Mouse (Mus musculus) forebrain, postnatal 0 days (tissue): ENCODE results near the gene Gm21974. TPM values are rescaled to one million over a fixed set of nuclear protein-coding genes. Genes with fewer than 3 reads are reported as not detected.

Source experiments
- ATAC-seq: fragments of 200-750 bp; cut with Nextera tagmentation; 2 replicates; pipeline ENCODE4 v1.8.0; 2017; ENCODE audit warnings: mild to moderate bottlenecking, moderate library complexity
- DNase-seq: peaks from one replicate; pipeline ENCODE4 v3.0.0-alpha.2; 2015
- H3K27ac ChIP-seq: fragments of 300-500 bp; sonication (generic); 2 replicates; pipeline ENCODE4 v1.5.1; 2014; ENCODE audit warnings: low read depth, mild to moderate bottlenecking, antibody characterized with exemption, low read length, moderate library complexity, mixed read lengths
- H3K27me3 ChIP-seq: fragments of 300-500 bp; sonication (generic); 2 replicates; pipeline ENCODE4 v1.6.1; 2014; ENCODE audit warnings: mild to moderate bottlenecking, low read length, mixed read lengths; ENCODE audit not compliant: insufficient read depth
- H3K36me3 ChIP-seq: fragments of 300-500 bp; sonication (generic); 2 replicates; pipeline ENCODE4 v1.6.1; 2014; ENCODE audit warnings: mild to moderate bottlenecking, moderate library complexity; ENCODE audit not compliant: insufficient read depth
- H3K4me1 ChIP-seq: fragments of 300-500 bp; sonication (generic); 2 replicates; pipeline ENCODE4 v1.6.1; 2014; ENCODE audit warnings: antibody characterized with exemption; ENCODE audit not compliant: insufficient read depth
- H3K4me2 ChIP-seq: fragments of 300-500 bp; sonication (generic); 2 replicates; pipeline ENCODE4 v1.6.1; 2014; ENCODE audit warnings: low read depth, mild to moderate bottlenecking, moderate library complexity
- H3K4me3 ChIP-seq: fragments of 300-500 bp; sonication (generic); 2 replicates; pipeline ENCODE4 v1.5.1; 2014; ENCODE audit warnings: low read depth, low read length, mixed read lengths
- H3K9ac ChIP-seq: fragments of 300-500 bp; sonication (generic); 2 replicates; pipeline ENCODE4 v1.6.1; 2014; ENCODE audit warnings: mild to moderate bottlenecking
- H3K9me3 ChIP-seq: fragments of 300-500 bp; sonication (generic); 2 replicates; pipeline ENCODE4 v1.6.1; 2016; ENCODE audit warnings: low read length
- CTCF ChIP-seq: sonication (generic); IDR thresholded peaks from 2 replicates; pipeline ENCODE4 v1.5.1; 2016; ENCODE audit warnings: antibody characterized with exemption, control low read depth, low read depth
- WGBS: fragments of 180-500 bp; shearing (Covaris S2); extraction: QIAGEN DNeasy Blood & Tissue Kit; methylation state at CpG from one replicate; pipeline ENCODE4 v1.1.7; 2014; 5-methylcytosine and 5-hydroxymethylcytosine counted together
- polyA plus RNA-seq: library from polyadenylated mRNA; unstranded; fragments of >200 nt; fragmentation: Nextera tagmentation; extraction: Ambion mirVana; gene quantifications from 2 replicates; pipeline ENCODE4 v1.2.1, GENCODE M21; 2015
- total RNA-seq: library from RNA; depleted of rRNA; stranded (reverse); fragments of >200 nt; gene quantifications from 2 replicates; pipeline ENCODE4 v1.2.3, GENCODE M21; 2014

Gm21974 gene
- total and polyA plus RNA-seq, 2 experiments from 2014 or later: not detected

DNA sequence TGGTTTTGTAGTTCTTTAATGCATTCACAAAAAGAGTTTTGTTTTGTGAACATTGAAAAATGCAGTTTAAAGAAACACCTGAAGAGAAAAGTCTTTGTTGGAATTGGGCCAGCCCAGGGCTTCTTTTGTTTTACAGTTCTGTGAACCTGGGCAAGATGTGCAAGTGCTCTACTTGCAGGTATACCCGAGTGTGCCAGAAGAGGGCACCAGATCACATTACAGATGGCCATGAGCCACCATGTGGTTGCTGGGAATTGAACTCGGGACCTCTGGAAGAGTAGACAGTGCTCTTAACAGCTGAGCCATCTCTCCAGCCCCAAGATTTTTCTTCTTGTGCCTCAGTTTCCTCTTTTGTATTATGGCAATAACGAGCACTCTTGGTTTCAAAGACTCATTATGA lies 22.9 kb upstream of the Gm21974 start:
- peaks cover 3% of the 10 kb centered on the region; the same call in 1 of the 2 replicates for H3K4me1 ChIP-seq
- H3K4me3 ChIP-seq: no peak overlapping the region
- no peak overlapping the region for H3K27ac ChIP-seq
- H3K36me3 ChIP-seq: peaks cover 35% of the 10 kb centered on the region
- H3K9ac ChIP-seq: no peak overlapping the region
- H3K9me3 ChIP-seq: no peaks in the 10 kb centered on the region
- peak; percentile 48 for TF ChIP-seq CTCF
- ATAC-seq (no peak), DNase-seq (no peak)
- H3K27me3 ChIP-seq: no peaks in the 10 kb centered on the region
- WGBS: 60% methylated on average over 3 of the region's 3 CpGs
- H3K4me2 ChIP-seq: no peak overlapping the region

DNA sequence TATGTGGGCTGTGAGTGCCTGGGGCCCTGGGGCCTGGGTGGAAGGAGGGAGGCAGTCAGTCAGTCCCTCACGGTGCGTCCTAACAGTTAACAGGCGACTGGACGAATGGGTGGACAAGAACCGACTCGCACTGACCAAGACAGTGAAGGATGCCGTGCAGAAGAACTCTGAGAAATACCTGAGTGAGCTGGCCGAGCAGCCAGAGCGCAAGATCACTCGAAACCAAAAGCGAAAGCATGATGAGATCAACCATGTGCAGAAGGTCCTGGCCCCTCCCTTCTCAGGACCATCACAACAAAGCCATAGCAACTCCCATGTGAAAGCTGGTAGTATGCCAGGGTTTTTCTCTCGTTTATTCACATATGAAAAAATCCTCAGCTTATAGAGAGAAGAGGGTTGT lies 20.0 kb upstream of the Gm21974 start:
- H3K4me1 ChIP-seq: peaks cover 12% of the 10 kb centered on the region; the same call in 1 of the 2 replicates
- no peak for TF ChIP-seq CTCF

DNA sequence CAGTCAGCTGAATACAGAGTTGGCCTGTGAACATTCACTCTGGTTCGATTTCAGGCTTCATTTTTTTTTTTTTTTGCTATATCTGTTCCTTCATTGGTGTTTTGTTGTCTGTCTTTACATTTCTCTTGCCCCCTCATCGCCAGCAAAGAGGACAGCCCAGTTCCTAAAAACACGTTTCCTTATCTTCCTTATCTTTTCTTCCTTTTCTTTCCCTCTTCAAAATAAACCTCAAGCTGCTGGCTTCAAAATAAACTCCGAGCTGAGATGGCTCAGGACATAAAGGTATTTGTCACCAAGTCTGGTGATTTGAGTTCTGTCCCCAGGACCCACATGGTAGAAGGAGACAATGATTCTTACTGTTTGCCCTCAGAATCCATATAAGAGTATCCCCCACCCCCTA lies 17.7 kb upstream of the Gm21974 start:
- Histone ChIP-seq H3K4me1 (peaks cover 12% of the 10 kb centered on the region; the same call in 1 of the 2 replicates), H3K27me3 (no peaks in the 10 kb centered on the region), H3K9me3 (no peaks in the 10 kb centered on the region), H3K9ac (peak overlapping the region; percentile 74), H3K4me2 (peak overlapping the region; percentile 80), H3K36me3 (peaks cover 30% of the 10 kb centered on the region), H3K27ac (peak overlapping the region; percentile 80; the same call in 1 of the 2 replicates), H3K4me3 (peak overlapping the region; percentile 92)
- no peak for DNase-seq
- 28% methylated on average over 4 of the region's 4 CpGs for WGBS
- no peak for TF ChIP-seq CTCF
- ATAC-seq: no peak

More for the DNA sequence above, 20.0 kb upstream of the Gm21974 start:
- Histone ChIP-seq H3K9ac (no peak overlapping the region), H3K4me3 (no peak overlapping the region), H3K27me3 (no peaks in the 10 kb centered on the region), H3K27ac (no peak overlapping the region), H3K36me3 (peaks cover 26% of the 10 kb centered on the region), H3K4me2 (no peak overlapping the region), H3K9me3 (no peaks in the 10 kb centered on the region)
- DNase-seq (no peak), ATAC-seq (no peak)
- WGBS: 91% methylated on average over 12 of the region's 12 CpGs

DNA sequence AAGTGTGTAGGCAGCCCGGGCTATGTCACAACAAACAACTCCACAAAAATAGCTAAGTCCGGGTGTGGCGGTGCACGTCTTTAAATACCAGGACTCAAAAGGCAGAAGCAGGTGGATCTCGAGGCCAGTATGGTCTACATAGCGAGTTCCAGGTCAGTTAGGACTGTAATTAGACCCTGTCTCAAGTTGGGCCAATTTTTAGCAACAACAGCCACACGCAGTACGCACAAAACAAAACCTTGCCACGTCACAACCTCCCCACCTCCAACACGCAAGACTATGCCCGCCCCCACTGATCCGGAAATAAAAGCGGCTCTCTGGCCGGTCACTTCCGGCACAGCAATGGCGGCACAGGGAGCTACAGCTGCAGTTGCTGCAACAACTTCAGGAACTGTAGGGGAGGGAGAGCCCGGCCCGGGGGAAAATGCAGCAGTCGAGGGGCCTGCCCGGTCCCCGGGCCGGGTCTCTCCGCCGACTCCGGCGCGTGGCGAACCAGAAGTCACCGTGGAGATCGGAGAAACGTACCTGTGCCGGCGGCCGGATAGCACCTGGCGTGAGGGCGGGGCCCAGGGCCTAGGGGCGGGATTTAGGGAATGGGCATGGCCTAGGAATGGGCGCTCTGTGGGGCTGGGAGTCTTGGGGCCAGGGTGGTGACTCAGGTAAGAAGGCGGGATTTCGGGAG lies 17.1 kb upstream of the Gm21974 start, which contains the start of gene Kat8:
Gene Kat8 (plus strand): TSS at position 327 of the 682 bp plus-strand sequence.
- Histone ChIP-seq H3K9me3 (no peaks in the 10 kb centered on the region), H3K27ac (peak within 1 kb of the TSS; percentile 80), H3K4me1 (peaks cover 12% of the 10 kb centered on the region; the same call in 1 of the 2 replicates), H3K27me3 (no peaks in the 10 kb centered on the region), H3K9ac (peak within 1 kb of the TSS; percentile 74), H3K4me3 (peak within 1 kb of the TSS; percentile 92), H3K36me3 (peaks cover 33% of the 10 kb centered on the region), H3K4me2 (peak within 1 kb of the TSS; percentile 80)
- WGBS: 2% methylated on average over 40 of the region's 40 CpGs
- DNase-seq (peak; percentile 93), ATAC-seq (peak; percentile 99)
- no peak for TF ChIP-seq CTCF

DNA sequence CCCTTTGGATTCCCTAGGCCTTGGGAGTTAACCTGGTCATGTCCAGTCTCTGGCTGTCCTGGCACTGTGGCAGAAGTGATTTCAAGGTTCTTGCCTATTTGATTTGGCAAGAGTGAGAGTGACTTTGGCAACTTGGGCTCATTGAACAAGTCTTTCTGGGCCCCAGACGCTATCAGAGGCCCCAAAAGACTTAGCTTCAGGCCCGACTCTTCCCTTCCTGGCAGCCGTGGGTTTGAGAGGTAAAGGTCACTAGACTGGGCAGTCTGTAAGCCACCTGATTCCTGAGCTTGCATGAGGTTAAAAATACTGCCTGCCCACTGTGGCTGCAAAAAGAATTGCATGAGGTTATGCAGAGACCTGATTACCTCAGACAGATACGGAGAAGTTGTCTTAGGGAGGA lies 13.4 kb upstream of the Gm21974 start:
- DNase-seq: no peak
- no peak for ATAC-seq
- Histone ChIP-seq H3K27ac (no peak overlapping the region), H3K9me3 (no peaks in the 10 kb centered on the region), H3K9ac (no peak overlapping the region), H3K27me3 (no peaks in the 10 kb centered on the region), H3K36me3 (peaks cover 36% of the 10 kb centered on the region), H3K4me1 (peaks cover 16% of the 10 kb centered on the region), H3K4me3 (no peak overlapping the region), H3K4me2 (no peak overlapping the region)
- 88% methylated on average over 4 of the region's 4 CpGs for WGBS
- TF ChIP-seq CTCF: no peak

DNA sequence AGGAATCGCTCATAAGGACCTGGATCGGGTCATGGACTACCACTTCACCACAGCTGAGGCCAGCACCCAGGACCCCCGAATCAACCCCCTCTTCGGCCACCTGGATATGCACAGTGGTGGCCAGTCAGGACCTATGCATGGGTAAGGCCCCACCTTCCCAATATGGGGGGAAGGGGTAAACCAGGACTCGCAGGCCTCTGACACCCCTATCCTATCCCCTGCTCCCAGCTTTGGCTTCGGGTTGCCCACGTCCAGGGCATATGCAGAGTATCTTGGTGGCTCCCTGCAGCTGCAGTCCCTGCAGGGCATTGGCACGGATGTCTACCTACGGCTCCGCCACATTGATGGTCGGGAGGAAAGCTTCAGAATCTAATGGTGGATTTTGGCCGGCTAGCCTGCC lies 12.7 kb upstream of the Gm21974 start:
- Histone ChIP-seq H3K36me3 (peaks cover 36% of the 10 kb centered on the region), H3K27me3 (no peaks in the 10 kb centered on the region), H3K27ac (no peak overlapping the region), H3K4me2 (no peak overlapping the region), H3K9ac (no peak overlapping the region), H3K4me3 (no peak overlapping the region), H3K9me3 (no peaks in the 10 kb centered on the region), H3K4me1 (peaks cover 10% of the 10 kb centered on the region)
- 95% methylated on average over 12 of the region's 12 CpGs for WGBS
- TF ChIP-seq CTCF: no peak
- DNase-seq (no peak), ATAC-seq (no peak)

DNA sequence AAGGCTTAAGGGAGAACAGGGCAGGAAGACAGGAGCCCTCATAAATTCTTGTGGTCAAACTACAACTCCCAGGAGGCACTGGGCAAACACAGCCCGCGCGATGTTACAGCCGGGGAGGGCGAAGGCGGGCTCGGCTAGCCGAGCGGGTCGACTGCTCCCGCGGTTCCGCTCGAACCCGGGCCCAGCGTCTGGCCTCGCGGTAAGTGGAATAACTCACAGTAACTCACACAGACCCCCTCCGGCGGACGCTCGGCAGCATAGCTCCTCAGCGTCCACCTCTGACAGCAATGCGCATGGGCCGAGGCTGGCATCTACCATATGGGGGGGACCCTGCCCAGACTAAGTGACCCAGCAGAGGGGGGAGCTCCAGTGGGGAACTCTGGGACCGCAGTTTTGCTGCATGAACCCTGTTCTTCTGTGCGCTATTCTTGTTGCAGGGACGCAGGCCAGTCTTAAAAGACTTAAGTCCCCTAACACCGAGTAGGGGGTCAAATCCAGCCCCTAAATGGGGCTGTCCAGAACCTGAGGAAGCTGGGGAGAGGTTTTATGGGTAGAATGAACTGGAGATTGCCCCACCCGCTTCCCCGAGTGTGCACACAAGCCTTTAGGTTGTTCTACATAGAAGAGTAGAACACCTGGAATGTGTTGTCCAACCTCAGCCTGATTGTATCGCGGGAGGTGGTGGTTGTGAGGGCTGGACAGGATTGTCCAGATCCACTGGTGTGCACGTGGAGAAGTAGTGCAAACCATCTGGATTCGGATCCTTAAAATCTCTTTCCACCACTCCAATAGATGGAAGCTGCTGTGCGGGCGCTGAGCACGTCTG lies 8.9 kb upstream of the Gm21974 start, which contains the start of gene Bckdk:
Gene Bckdk (plus strand): TSS at position 112 of the 826 bp plus-strand sequence.
- DNase-seq (peak; percentile 86), ATAC-seq (peak; percentile 97)
- no peaks in the 10 kb centered on the region for H3K9me3 ChIP-seq
- peak within 1 kb of the TSS; percentile 83 for H3K27ac ChIP-seq
- WGBS: 7% methylated on average over 38 of the region's 38 CpGs
- H3K4me3 ChIP-seq: peak within 1 kb of the TSS; percentile 63
- H3K9ac ChIP-seq: peak within 1 kb of the TSS; percentile 84
- H3K36me3 ChIP-seq: peaks cover 36% of the 10 kb centered on the region
- H3K4me1 ChIP-seq: peaks cover 4% of the 10 kb centered on the region
- peak; percentile 48 for TF ChIP-seq CTCF
- H3K4me2 ChIP-seq: peak within 1 kb of the TSS; percentile 87
- no peaks in the 10 kb centered on the region for H3K27me3 ChIP-seq
